Mouse (Mus musculus): ENCODE data around the gene Nlk. TPM values are rescaled to one million over a fixed set of nuclear protein-coding genes. Genes with fewer than 3 reads are reported as not detected.

Nlk gene
- polyA plus RNA-seq, 1 experiment from 2014 or later = 30.0 TPM

GRCm38 (mm10) chr11:78732619-78733018, 35.4 kb upstream of the Nlk start:
- H3K9ac ChIP-seq (replicated peaks; ENCODE audit: low read length) = no peak overlapping the region
- no peaks in the 10 kb centered on the region for H3K27me3 ChIP-seq (ENCODE audit: control insufficient read depth, insufficient read depth, low read length)
- H3K4me1 ChIP-seq (ENCODE audit: control insufficient read depth, insufficient read depth, low read length) = peaks cover 4% of the 10 kb centered on the region; the same call in 1 of the 2 replicates
- H3K9me3 ChIP-seq (ENCODE audit: control insufficient read depth, low read length) = no peaks in the 10 kb centered on the region
- H3K4me3 ChIP-seq (replicated peaks; ENCODE audit: low read depth, low read length) = no peak overlapping the region
- WGBS = 90% methylated on average over 6 of the region's 6 CpGs
- no peak for DNase-seq
- no peak overlapping the region for H3K27ac ChIP-seq (replicated peaks; ENCODE audit: low read depth, low read length)
- no peak overlapping the region for H3K4me2 ChIP-seq (ENCODE audit: low read length)
- ATAC-seq (ENCODE audit: low FRiP score, low TSS enrichment) = no peak
- no peaks in the 10 kb centered on the region for H3K36me3 ChIP-seq (ENCODE audit: control insufficient read depth, insufficient read depth, low read length)

GRCm38 (mm10) chr11:78730902-78731301, 33.7 kb upstream of the Nlk start:
- no peaks in the 10 kb centered on the region for H3K4me1 ChIP-seq (ENCODE audit: control insufficient read depth, insufficient read depth, low read length)
- no peak overlapping the region for H3K4me2 ChIP-seq (ENCODE audit: low read length)
- H3K36me3 ChIP-seq (ENCODE audit: control insufficient read depth, insufficient read depth, low read length) = no peaks in the 10 kb centered on the region
- DNase-seq (no peak), ATAC-seq (ENCODE audit: low FRiP score, low TSS enrichment) (no peak)
- no peak overlapping the region for H3K4me3 ChIP-seq (replicated peaks; ENCODE audit: low read depth, low read length)
- no peaks in the 10 kb centered on the region for H3K27me3 ChIP-seq (ENCODE audit: control insufficient read depth, insufficient read depth, low read length)
- 24% methylated on average over 2 of the region's 2 CpGs for WGBS
- H3K9me3 ChIP-seq (ENCODE audit: control insufficient read depth, low read length) = no peaks in the 10 kb centered on the region
- no peak overlapping the region for H3K27ac ChIP-seq (replicated peaks; ENCODE audit: low read depth, low read length)
- H3K9ac ChIP-seq (replicated peaks; ENCODE audit: low read length) = no peak overlapping the region

GRCm38 (mm10) chr11:78728041-78728440, 30.9 kb upstream of the Nlk start:
- H3K27ac ChIP-seq (replicated peaks; ENCODE audit: low read depth, low read length) = no peak overlapping the region
- DNase-seq = no peak
- H3K9me3 ChIP-seq (ENCODE audit: control insufficient read depth, low read length) = no peaks in the 10 kb centered on the region
- no peak overlapping the region for H3K4me2 ChIP-seq (ENCODE audit: low read length)
- 71% methylated on average over 4 of the region's 4 CpGs for WGBS
- no peaks in the 10 kb centered on the region for H3K36me3 ChIP-seq (ENCODE audit: control insufficient read depth, insufficient read depth, low read length)
- H3K9ac ChIP-seq (replicated peaks; ENCODE audit: low read length) = no peak overlapping the region
- no peaks in the 10 kb centered on the region for H3K4me1 ChIP-seq (ENCODE audit: control insufficient read depth, insufficient read depth, low read length)
- no peak for ATAC-seq (ENCODE audit: low FRiP score, low TSS enrichment)
- no peak overlapping the region for H3K4me3 ChIP-seq (replicated peaks; ENCODE audit: low read depth, low read length)
- H3K27me3 ChIP-seq (ENCODE audit: control insufficient read depth, insufficient read depth, low read length) = no peaks in the 10 kb centered on the region

GRCm38 (mm10) chr11:78726366-78726765, 29.2 kb upstream of the Nlk start:
- WGBS = 79% methylated on average over 3 of the region's 3 CpGs
- H3K4me3 ChIP-seq (replicated peaks; ENCODE audit: low read depth, low read length) = no peak overlapping the region

GRCm38 (mm10) chr11:78724792-78725191, 27.6 kb upstream of the Nlk start:
- Histone ChIP-seq H3K4me3 (replicated peaks; ENCODE audit: low read depth, low read length) (no peak overlapping the region), H3K4me1 (ENCODE audit: control insufficient read depth, insufficient read depth, low read length) (no peaks in the 10 kb centered on the region), H3K9ac (replicated peaks; ENCODE audit: low read length) (no peak overlapping the region), H3K27me3 (ENCODE audit: control insufficient read depth, insufficient read depth, low read length) (no peaks in the 10 kb centered on the region), H3K27ac (replicated peaks; ENCODE audit: low read depth, low read length) (no peak overlapping the region), H3K36me3 (ENCODE audit: control insufficient read depth, insufficient read depth, low read length) (no peaks in the 10 kb centered on the region), H3K9me3 (ENCODE audit: control insufficient read depth, low read length) (no peaks in the 10 kb centered on the region), H3K4me2 (ENCODE audit: low read length) (no peak overlapping the region)
- ATAC-seq (ENCODE audit: low FRiP score, low TSS enrichment) = no peak
- no peak for DNase-seq
- 88% methylated on average over 1 of the region's 1 CpGs for WGBS

More at GRCm38 (mm10) chr11:78726366-78726765, 29.2 kb upstream of the Nlk start:
- DNase-seq = no peak
- no peak for ATAC-seq (ENCODE audit: low FRiP score, low TSS enrichment)
- H3K27me3 ChIP-seq (ENCODE audit: control insufficient read depth, insufficient read depth, low read length) = no peaks in the 10 kb centered on the region
- H3K9ac ChIP-seq (replicated peaks; ENCODE audit: low read length) = no peak overlapping the region
- no peak overlapping the region for H3K27ac ChIP-seq (replicated peaks; ENCODE audit: low read depth, low read length)
- H3K4me2 ChIP-seq (ENCODE audit: low read length) = no peak overlapping the region
- no peaks in the 10 kb centered on the region for H3K36me3 ChIP-seq (ENCODE audit: control insufficient read depth, insufficient read depth, low read length)
- H3K4me1 ChIP-seq (ENCODE audit: control insufficient read depth, insufficient read depth, low read length) = no peaks in the 10 kb centered on the region
- H3K9me3 ChIP-seq (ENCODE audit: control insufficient read depth, low read length) = no peaks in the 10 kb centered on the region

- no peak overlapping the region for H3K4me3 ChIP-seq (replicated peaks; ENCODE audit: low read depth, low read length)
- H3K9me3 ChIP-seq (ENCODE audit: control insufficient read depth, low read length) = no peaks in the 10 kb centered on the region
- no peaks in the 10 kb centered on the region for H3K36me3 ChIP-seq (ENCODE audit: control insufficient read depth, insufficient read depth, low read length)
- H3K4me2 ChIP-seq (ENCODE audit: low read length) = no peak overlapping the region
- H3K27me3 ChIP-seq (ENCODE audit: control insufficient read depth, insufficient read depth, low read length) = no peaks in the 10 kb centered on the region
- H3K4me1 ChIP-seq (ENCODE audit: control insufficient read depth, insufficient read depth, low read length) = peaks cover 4% of the 10 kb centered on the region; the same call in 1 of the 2 replicates
- DNase-seq (no peak), ATAC-seq (ENCODE audit: low FRiP score, low TSS enrichment) (no peak)
- H3K9ac ChIP-seq (replicated peaks; ENCODE audit: low read length) = no peak overlapping the region
- WGBS = 83% methylated on average over 2 of the region's 2 CpGs
- H3K27ac ChIP-seq (replicated peaks; ENCODE audit: low read depth, low read length) = no peak overlapping the region
These were observed 24.2 kb upstream of the Nlk start for GRCm38 (mm10) chr11:78721419-78721818.

GRCm38 (mm10) chr11:78717655-78718054, 20.5 kb upstream of the Nlk start:
- no peaks in the 10 kb centered on the region for H3K27me3 ChIP-seq (ENCODE audit: control insufficient read depth, insufficient read depth, low read length)
- peaks cover 4% of the 10 kb centered on the region; the same call in 1 of the 2 replicates for H3K4me1 ChIP-seq (ENCODE audit: control insufficient read depth, insufficient read depth, low read length)
- WGBS = 54% methylated on average over 4 of the region's 4 CpGs
- DNase-seq (peak; percentile 24), ATAC-seq (ENCODE audit: low FRiP score, low TSS enrichment) (no peak)
- no peak overlapping the region for H3K9ac ChIP-seq (replicated peaks; ENCODE audit: low read length)
- H3K36me3 ChIP-seq (ENCODE audit: control insufficient read depth, insufficient read depth, low read length) = no peaks in the 10 kb centered on the region
- H3K4me3 ChIP-seq (replicated peaks; ENCODE audit: low read depth, low read length) = no peak overlapping the region
- no peaks in the 10 kb centered on the region for H3K9me3 ChIP-seq (ENCODE audit: control insufficient read depth, low read length)
- no peak overlapping the region for H3K27ac ChIP-seq (replicated peaks; ENCODE audit: low read depth, low read length)
- H3K4me2 ChIP-seq (ENCODE audit: low read length) = no peak overlapping the region

GRCm38 (mm10) chr11:78708642-78709041, 11.5 kb upstream of the Nlk start:
- 92% methylated on average over 2 of the region's 2 CpGs for WGBS
- no peak overlapping the region for H3K4me2 ChIP-seq (ENCODE audit: low read length)
- no peak overlapping the region for H3K9ac ChIP-seq (replicated peaks; ENCODE audit: low read length)
- H3K4me3 ChIP-seq (replicated peaks; ENCODE audit: low read depth, low read length) = no peak overlapping the region
- H3K9me3 ChIP-seq (ENCODE audit: control insufficient read depth, low read length) = no peaks in the 10 kb centered on the region
- no peaks in the 10 kb centered on the region for H3K36me3 ChIP-seq (ENCODE audit: control insufficient read depth, insufficient read depth, low read length)
- ATAC-seq (ENCODE audit: low FRiP score, low TSS enrichment) = no peak
- no peak for DNase-seq
- H3K4me1 ChIP-seq (ENCODE audit: control insufficient read depth, insufficient read depth, low read length) = no peaks in the 10 kb centered on the region
- no peak overlapping the region for H3K27ac ChIP-seq (replicated peaks; ENCODE audit: low read depth, low read length)
- H3K27me3 ChIP-seq (ENCODE audit: control insufficient read depth, insufficient read depth, low read length) = no peaks in the 10 kb centered on the region

GRCm38 (mm10) chr11:78706026-78706425, 8.9 kb upstream of the Nlk start:
- Histone ChIP-seq H3K36me3 (ENCODE audit: control insufficient read depth, insufficient read depth, low read length) (no peaks in the 10 kb centered on the region), H3K4me1 (ENCODE audit: control insufficient read depth, insufficient read depth, low read length) (no peaks in the 10 kb centered on the region)

More at GRCm38 (mm10) chr11:78706026-78706425, 8.9 kb upstream of the Nlk start:
- ATAC-seq (ENCODE audit: low FRiP score, low TSS enrichment) (no peak), DNase-seq (no peak)
- H3K4me2 ChIP-seq (ENCODE audit: low read length) = no peak overlapping the region
- no peaks in the 10 kb centered on the region for H3K9me3 ChIP-seq (ENCODE audit: control insufficient read depth, low read length)
- no peak overlapping the region for H3K4me3 ChIP-seq (replicated peaks; ENCODE audit: low read depth, low read length)
- no peak overlapping the region for H3K9ac ChIP-seq (replicated peaks; ENCODE audit: low read length)
- no peaks in the 10 kb centered on the region for H3K27me3 ChIP-seq (ENCODE audit: control insufficient read depth, insufficient read depth, low read length)
- no peak overlapping the region for H3K27ac ChIP-seq (replicated peaks; ENCODE audit: low read depth, low read length)

All from midbrain, embryonic 14.5 days (tissue).